Mouse (Mus musculus) limb, embryonic 11.5 days (tissue): Measurements from ENCODE around the gene Prepl. TPM values are rescaled to one million over a fixed set of nuclear protein-coding genes. Genes with fewer than 3 reads are reported as not detected.

Experiments
- ATAC-seq: fragments of 200-750 bp; cut with Nextera tagmentation; 2 replicates; pipeline ENCODE4 v1.8.0; 2017; ENCODE audit warnings: low read depth; ENCODE audit not compliant: insufficient number of reproducible peaks, low FRiP score, low TSS enrichment
- DNase-seq: peaks from one replicate; pipeline ENCODE4 v3.0.0-alpha.2; 2015; ENCODE audit warnings: low spot score
- H3K27ac ChIP-seq: fragments of 300-500 bp; sonication (generic); replicated peaks from 2 replicates; pipeline ENCODE4 v1.5.1; 2014; ENCODE audit warnings: low read depth, mild to moderate bottlenecking, low read length
- H3K27me3 ChIP-seq: fragments of 300-500 bp; sonication (generic); 2 replicates; pipeline ENCODE4 v1.6.1; 2014; ENCODE audit warnings: mild to moderate bottlenecking, low read length, mixed read lengths; ENCODE audit not compliant: control insufficient read depth, insufficient read depth
- H3K36me3 ChIP-seq: fragments of 300-500 bp; sonication (generic); 2 replicates; pipeline ENCODE4 v1.6.1; 2014; ENCODE audit warnings: mild to moderate bottlenecking, low read length, moderate library complexity, mixed read lengths; ENCODE audit not compliant: control insufficient read depth, insufficient read depth
- H3K4me1 ChIP-seq: fragments of 300-500 bp; sonication (generic); 2 replicates; pipeline ENCODE4 v1.6.1; 2014; ENCODE audit warnings: low read length, mixed read lengths; ENCODE audit not compliant: control insufficient read depth, insufficient read depth
- H3K4me2 ChIP-seq: fragments of 300-500 bp; sonication (generic); 2 replicates; pipeline ENCODE4 v1.6.1; 2014; ENCODE audit warnings: low read depth, mild to moderate bottlenecking, moderate library complexity; ENCODE audit not compliant: severe bottlenecking
- H3K4me3 ChIP-seq: fragments of 300-500 bp; sonication (generic); 2 replicates; pipeline ENCODE4 v1.5.1; 2014; ENCODE audit warnings: low read depth, low read length
- H3K9ac ChIP-seq: fragments of 300-500 bp; sonication (generic); 2 replicates; pipeline ENCODE4 v1.6.1; 2014; ENCODE audit warnings: mild to moderate bottlenecking, low read length
- H3K9me3 ChIP-seq: fragments of 300-500 bp; sonication (generic); 2 replicates; pipeline ENCODE4 v1.6.1; 2016; ENCODE audit warnings: low read length; ENCODE audit not compliant: control insufficient read depth
- WGBS: fragments of 180-500 bp; shearing (Covaris S2); extraction: QIAGEN DNeasy Blood & Tissue Kit; methylation state at CpG from one replicate; pipeline ENCODE4 v1.1.7; 2014; 5-methylcytosine and 5-hydroxymethylcytosine counted together
- polyA plus RNA-seq: library from polyadenylated mRNA; unstranded; fragments of >200 nt; fragmentation: Nextera tagmentation; extraction: Ambion mirVana; gene quantifications from 2 replicates; pipeline ENCODE4 v1.2.1, GENCODE M21; 2014

Prepl gene
- 35.3 and 37.6 TPM in 2 replicates for polyA plus RNA-seq

DNA sequence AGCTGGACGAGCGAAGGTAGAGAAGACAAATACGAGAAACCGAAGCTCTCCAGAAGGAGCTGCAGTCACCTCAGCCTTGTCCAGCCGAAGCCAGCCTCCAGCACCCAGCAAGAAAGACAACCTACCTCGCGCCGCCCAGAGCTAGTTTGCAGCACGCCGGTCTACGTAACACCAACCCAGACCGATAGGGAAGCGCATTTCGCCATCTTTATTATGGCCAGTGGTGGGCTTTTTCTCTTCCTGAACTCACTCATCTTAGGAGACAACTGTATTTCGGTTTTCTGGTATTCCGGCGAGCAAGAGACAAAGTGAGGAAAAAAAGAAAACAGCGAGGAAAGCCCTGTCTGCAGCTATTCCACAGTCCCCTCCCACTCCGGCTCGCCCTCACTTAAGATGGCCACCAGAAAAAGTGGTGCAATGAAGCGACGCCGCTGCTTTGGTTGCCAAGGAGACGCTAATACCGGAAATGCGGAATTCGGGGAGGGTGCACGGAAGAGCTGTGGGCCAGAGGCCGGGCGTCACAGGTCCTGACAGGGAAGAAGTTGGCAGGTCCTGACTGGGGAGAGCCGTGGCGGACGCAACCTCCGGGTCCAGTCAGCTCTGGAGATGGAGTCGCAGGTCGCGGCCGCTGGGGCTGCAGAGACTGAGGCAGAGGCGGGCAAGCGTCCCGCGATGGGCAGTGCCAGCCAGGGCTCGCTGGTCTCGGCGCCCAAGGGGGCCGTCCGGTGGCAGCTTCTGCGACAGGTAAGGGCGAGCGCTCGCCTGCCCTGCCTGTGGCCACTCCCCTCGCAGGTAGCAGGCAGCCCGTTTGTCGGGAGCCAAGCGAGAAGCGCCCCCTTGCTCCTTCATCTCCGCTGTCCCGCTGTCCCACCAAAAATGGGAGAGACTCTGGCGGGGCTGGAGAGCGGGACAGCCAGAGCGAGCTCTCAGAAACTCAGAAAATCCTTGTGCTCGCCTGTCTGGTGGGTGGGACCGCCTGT lies at the start of gene Prepl, which contains the start of gene Camkmt:
Gene Prepl, minus strand, starts transcription at position 122 of the 980 bp plus-strand sequence.
Gene Camkmt, plus strand, starts transcription at position 433 of the 980 bp plus-strand sequence.
- WGBS = under 1% methylated on average over 63 of the region's 63 CpGs
- H3K27ac ChIP-seq = peak within 1 kb of the TSS; percentile 59; the same call in 1 of the 2 replicates
- H3K4me2 ChIP-seq = peak within 1 kb of the TSS; percentile 81
- peaks cover 5% of the 10 kb centered on the region; the same call in 1 of the 2 replicates for H3K4me1 ChIP-seq
- H3K36me3 ChIP-seq = no peaks in the 10 kb centered on the region
- DNase-seq (peak; percentile 98), ATAC-seq (peak; percentile 99)
- H3K9ac ChIP-seq = peak within 1 kb of the TSS; percentile 84
- peak within 1 kb of the TSS; percentile 82 for H3K4me3 ChIP-seq
- no peaks in the 10 kb centered on the region for H3K27me3 ChIP-seq
- no peaks in the 10 kb centered on the region for H3K9me3 ChIP-seq

DNA sequence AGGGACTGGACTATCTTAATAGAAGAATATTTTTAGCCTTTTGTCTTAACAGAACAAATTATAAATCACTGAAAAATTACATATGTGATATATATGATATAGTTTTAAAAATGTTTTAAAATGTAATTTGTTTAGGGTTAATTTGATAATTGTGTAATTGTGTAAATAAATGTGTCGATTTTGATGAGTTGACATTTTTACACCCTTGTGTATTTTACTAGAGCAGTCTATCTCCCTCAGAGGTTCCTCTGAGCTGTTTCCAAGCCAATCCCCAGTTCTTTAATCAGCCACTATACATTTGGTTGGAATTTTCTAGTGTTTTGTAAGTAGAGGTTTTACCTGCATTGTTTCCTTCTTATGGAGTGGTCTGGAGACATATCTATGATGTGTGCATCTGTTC lies 48.4 kb upstream of the Prepl start:
- H3K4me2 ChIP-seq = no peak overlapping the region
- H3K4me1 ChIP-seq = no peaks in the 10 kb centered on the region
- H3K4me3 ChIP-seq = no peak overlapping the region
- H3K27me3 ChIP-seq = no peaks in the 10 kb centered on the region
- no peak for DNase-seq
- H3K36me3 ChIP-seq = no peaks in the 10 kb centered on the region
- H3K9me3 ChIP-seq = no peaks in the 10 kb centered on the region
- no peak overlapping the region for H3K9ac ChIP-seq
- H3K27ac ChIP-seq = no peak overlapping the region
- ATAC-seq = no peak
- WGBS = 89% methylated on average over 1 of the region's 1 CpGs

DNA sequence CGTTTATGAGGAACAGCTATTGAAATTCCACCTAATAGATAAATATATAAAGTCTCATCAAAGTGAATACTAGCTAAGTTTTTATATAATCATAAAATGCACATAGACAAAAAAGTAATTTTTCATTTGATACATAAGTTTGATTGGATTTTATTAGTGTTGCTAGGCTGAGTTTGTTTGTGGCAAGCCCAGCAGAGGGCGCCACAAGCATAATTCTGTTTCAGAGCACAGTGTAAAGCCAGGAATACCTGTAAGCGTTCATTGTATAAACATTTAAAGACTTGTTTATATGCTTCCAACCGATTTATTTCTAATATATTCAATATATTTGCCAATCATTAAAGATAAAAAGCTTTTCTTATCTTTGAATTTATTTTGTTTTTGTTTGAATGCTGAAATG lies 26.6 kb upstream of the Prepl start:
- no peak overlapping the region for H3K4me3 ChIP-seq
- H3K27ac ChIP-seq = no peak overlapping the region
- no peaks in the 10 kb centered on the region for H3K27me3 ChIP-seq
- H3K9me3 ChIP-seq = no peaks in the 10 kb centered on the region
- DNase-seq (peak; percentile 76), ATAC-seq (no peak)
- H3K4me1 ChIP-seq = no peaks in the 10 kb centered on the region
- 34% methylated on average over 4 of the region's 4 CpGs for whole genome bisulfite sequencing
- no peaks in the 10 kb centered on the region for H3K36me3 ChIP-seq
- H3K9ac ChIP-seq = no peak overlapping the region
- H3K4me2 ChIP-seq = no peak overlapping the region

DNA sequence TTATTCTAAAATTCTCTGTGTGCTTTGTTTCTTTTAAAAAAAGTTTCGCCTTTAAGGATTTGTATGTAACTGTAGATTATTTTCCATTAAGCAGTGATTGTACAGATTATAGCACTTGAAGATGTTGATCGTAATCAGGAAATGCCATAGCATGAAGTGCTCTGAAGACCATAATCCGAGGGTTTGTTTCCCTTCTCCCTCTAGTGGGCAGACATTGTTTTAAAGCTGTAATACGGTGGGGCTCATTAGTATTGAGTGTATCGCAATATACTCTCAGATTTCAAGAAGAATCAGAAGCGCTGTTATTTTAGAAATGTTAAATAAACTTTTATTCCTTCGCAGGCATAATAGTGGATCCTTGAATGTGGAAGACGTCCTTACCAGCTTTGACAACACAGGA lies 23.4 kb upstream of the Prepl start:
- H3K9ac ChIP-seq = no peak overlapping the region
- no peaks in the 10 kb centered on the region for H3K27me3 ChIP-seq
- H3K4me3 ChIP-seq = no peak overlapping the region
- WGBS = 84% methylated on average over 8 of the region's 8 CpGs
- H3K27ac ChIP-seq = no peak overlapping the region
- H3K4me1 ChIP-seq = no peaks in the 10 kb centered on the region
- no peaks in the 10 kb centered on the region for H3K9me3 ChIP-seq
- H3K36me3 ChIP-seq = no peaks in the 10 kb centered on the region
- ATAC-seq = no peak
- no peak overlapping the region for H3K4me2 ChIP-seq
- no peak for DNase-seq

DNA sequence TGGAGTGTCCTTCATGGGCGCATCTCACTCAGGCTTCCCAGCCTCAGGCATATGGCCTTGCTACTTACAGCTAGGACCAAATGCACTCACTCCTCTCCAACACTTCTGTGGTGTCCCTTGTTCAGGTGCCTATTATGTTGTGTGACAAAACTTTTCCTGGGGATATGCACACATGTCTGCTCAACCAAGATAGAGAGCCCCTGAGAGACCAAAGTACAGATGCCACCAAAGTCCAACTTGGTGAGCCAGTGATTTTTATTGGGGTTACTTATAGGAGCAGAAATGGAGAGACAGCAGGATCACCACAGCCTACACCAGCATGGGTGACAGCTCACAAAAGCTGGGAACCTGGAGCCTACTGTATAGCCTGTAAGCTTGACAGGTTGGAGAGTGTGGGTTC lies 20.6 kb upstream of the Prepl start:
- no peak overlapping the region for H3K4me2 ChIP-seq
- no peak overlapping the region for H3K27ac ChIP-seq
- no peak overlapping the region for H3K4me3 ChIP-seq
- DNase-seq (no peak), ATAC-seq (no peak)
- H3K4me1 ChIP-seq = no peaks in the 10 kb centered on the region
- no peak overlapping the region for H3K9ac ChIP-seq
- no peaks in the 10 kb centered on the region for H3K9me3 ChIP-seq
- 97% methylated on average over 1 of the region's 1 CpGs for WGBS
- H3K36me3 ChIP-seq = no peaks in the 10 kb centered on the region
- H3K27me3 ChIP-seq = no peaks in the 10 kb centered on the region

DNA sequence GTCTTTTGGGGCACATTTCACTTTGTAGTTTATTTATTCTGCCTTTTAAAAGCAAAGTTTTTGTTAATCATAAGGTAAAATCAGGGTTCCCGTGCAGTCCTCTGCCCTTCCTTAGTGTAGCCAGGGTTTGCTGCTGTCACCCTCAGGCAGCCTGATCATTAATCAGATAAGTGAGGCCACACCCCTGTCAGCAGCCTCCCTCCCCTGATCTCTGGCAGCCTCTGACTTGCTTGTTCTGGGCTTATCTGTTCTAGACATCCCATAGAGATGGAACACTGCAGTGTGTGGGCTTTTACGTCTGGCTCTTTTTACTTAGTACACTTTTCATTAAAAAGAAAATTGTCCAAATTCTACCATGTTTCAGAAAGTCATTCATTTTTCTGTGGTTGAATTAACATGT lies 13.3 kb upstream of the Prepl start:
- no peak overlapping the region for H3K27ac ChIP-seq
- H3K4me3 ChIP-seq = no peak overlapping the region
- no peaks in the 10 kb centered on the region for H3K4me1 ChIP-seq
- no peaks in the 10 kb centered on the region for H3K27me3 ChIP-seq
- WGBS = 41% methylated on average over 2 of the region's 2 CpGs
- ATAC-seq (no peak), DNase-seq (no peak)
- peaks cover 5% of the 10 kb centered on the region; the same call in 1 of the 2 replicates for H3K36me3 ChIP-seq
- H3K4me2 ChIP-seq = no peak overlapping the region
- no peak overlapping the region for H3K9ac ChIP-seq
- no peaks in the 10 kb centered on the region for H3K9me3 ChIP-seq

DNA sequence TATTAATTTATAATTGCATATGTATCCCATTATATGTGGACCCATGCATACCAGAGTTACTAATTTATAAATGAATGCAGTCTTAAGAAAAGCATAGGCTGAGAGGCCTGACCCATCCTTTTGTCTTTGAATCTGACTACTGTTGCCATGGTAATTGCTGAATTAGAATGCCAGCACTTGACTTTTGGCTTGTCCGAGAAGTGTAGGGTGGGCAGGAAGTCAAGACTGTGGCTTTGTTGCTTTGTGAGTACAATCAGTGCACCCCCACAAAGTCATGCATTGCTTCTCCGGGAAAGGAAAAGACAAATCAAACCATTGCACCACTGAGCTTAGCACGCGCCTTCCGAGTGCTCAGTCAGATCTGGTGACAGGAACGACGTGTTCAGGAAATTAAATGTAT lies 11.7 kb upstream of the Prepl start:
- Histone ChIP-seq H3K27ac (no peak overlapping the region), H3K4me3 (no peak overlapping the region), H3K4me2 (no peak overlapping the region), H3K4me1 (no peaks in the 10 kb centered on the region), H3K9ac (no peak overlapping the region), H3K36me3 (peaks cover 9% of the 10 kb centered on the region; the same call in 1 of the 2 replicates), H3K9me3 (no peaks in the 10 kb centered on the region), H3K27me3 (no peaks in the 10 kb centered on the region)
- ATAC-seq = no peak
- DNase-seq = no peak
- WGBS = 84% methylated on average over 7 of the region's 7 CpGs

DNA sequence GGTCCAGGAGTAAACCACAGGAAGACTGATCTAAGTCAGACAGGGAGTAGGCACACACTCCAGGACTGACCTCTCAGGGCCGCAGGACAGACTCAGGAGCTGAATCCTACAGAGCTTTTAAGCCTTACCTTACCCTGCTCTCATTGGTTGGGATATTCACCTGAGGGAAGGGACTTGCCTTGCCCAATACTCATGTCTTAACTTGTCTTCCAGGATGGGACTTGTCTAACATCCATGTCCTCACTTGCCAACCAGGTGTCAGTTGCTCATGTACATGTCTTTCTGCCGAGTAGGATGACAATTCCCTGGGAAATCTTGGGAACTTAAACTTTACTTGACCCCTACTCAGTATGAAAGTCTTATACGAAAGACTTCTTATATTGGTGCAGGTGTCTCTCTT lies 10.2 kb upstream of the Prepl start:
- Histone ChIP-seq H3K4me1 (no peaks in the 10 kb centered on the region), H3K9me3 (no peaks in the 10 kb centered on the region), H3K4me2 (no peak overlapping the region), H3K4me3 (no peak overlapping the region), H3K9ac (no peak overlapping the region), H3K27ac (no peak overlapping the region), H3K36me3 (peaks cover 9% of the 10 kb centered on the region; the same call in 1 of the 2 replicates), H3K27me3 (no peaks in the 10 kb centered on the region)
- ATAC-seq = no peak
- WGBS = 83% methylated on average over 3 of the region's 3 CpGs
- DNase-seq = no peak
